In genomic region chr4:134494161-134494560, GRCm38 (mm10) we compare ENCODE assay signal across 11 mouse cellular contexts. TPM values are rescaled to one million over a fixed set of nuclear protein-coding genes. Genes with fewer than 3 reads are reported as not detected.
A peak's percentile ranks its signal among the peaks of the same experiment; 100 is the strongest.
DNase-seq lines count a peak whose midpoint lies in the region; ATAC-seq and TF ChIP-seq lines count a peak whose summit lies in the region.
"Not testable (repeated sequence)": the region's sequence is repeated elsewhere in the genome, so short reads cannot be mapped to it uniquely, and the experiment has no call there.
"Had no signal": no experiment of that assay in that cellular context is flagged by ENCODE, and none has a peak within 500 bp of the region (broad histone marks: within the 10 kb centered on the region; RNA-seq: fewer than 3 reads in every experiment).

No protein-coding gene starts in this region.

- not testable (repeated sequence) for H3K9me3 ChIP-seq in ES-E14 (ENCODE audit: control insufficient read depth, insufficient read depth, low read depth, low read length); intestine, postnatal 0 days (ENCODE audit: control insufficient read depth); liver, embryonic 12.5 days (replicated peaks); liver, embryonic 16.5 days (replicated peaks; ENCODE audit: control insufficient read depth, low read length); midbrain, embryonic 16.5 days (replicated peaks; ENCODE audit: control insufficient read depth, low read length, poor library complexity, severe bottlenecking); stomach, postnatal 0 days (ENCODE audit: control insufficient read depth, low read length)

- not testable (repeated sequence) for TF ChIP-seq CTCF in intestine, postnatal 0 days (IDR thresholded peaks at IDR 0.05; ENCODE audit: low read depth); stomach, postnatal 0 days (IDR thresholded peaks at IDR 0.05; ENCODE audit: low read depth)

- H3K79me2 ChIP-seq in macrophage (ENCODE audit: inconsistent target): peaks cover 23% of the 10 kb centered on the region

- H3K27ac ChIP-seq in ES-E14 (ENCODE audit: insufficient read depth, low read depth, low read length, poor library complexity, severe bottlenecking): not testable (repeated sequence)
- H3K27ac ChIP-seq in intestine, postnatal 0 days (ENCODE audit: low read depth, low read length): peak overlapping the region; percentile 85; the same call in 1 of the 2 replicates
- H3K27ac ChIP-seq in liver, embryonic 12.5 days: peak overlapping the region; percentile 38; the same call in 1 of the 2 replicates
- H3K27ac ChIP-seq in liver, embryonic 16.5 days (ENCODE audit: low read length): peak overlapping the region; percentile 43; the same call in 1 of the 2 replicates
- peak overlapping the region; percentile 91 for H3K27ac ChIP-seq in macrophage
- H3K27ac ChIP-seq in midbrain, embryonic 16.5 days (ENCODE audit: low read length): 0 out of 2 replicates have a peak overlapping the region, but pooled peaks have one; percentile 64
- peak overlapping the region; percentile 83 for H3K27ac ChIP-seq in stomach, postnatal 0 days (replicated peaks)

- H3K27me3 ChIP-seq in intestine, postnatal 0 days (replicated peaks; ENCODE audit: control insufficient read depth, insufficient read depth, low read length); liver, embryonic 12.5 days (replicated peaks); liver, embryonic 16.5 days (ENCODE audit: control insufficient read depth, insufficient read depth, low read depth, low read length); midbrain, embryonic 16.5 days (ENCODE audit: control insufficient read depth, insufficient read depth, low read depth, low read length); stomach, postnatal 0 days (ENCODE audit: control insufficient read depth, insufficient read depth, low read length): not testable (repeated sequence)

- H3K9ac ChIP-seq in ES-E14 (ENCODE audit: insufficient read depth, low read depth, low read length, poor library complexity, severe bottlenecking); intestine, postnatal 0 days (ENCODE audit: low read depth, low read length); liver, embryonic 16.5 days (ENCODE audit: low read depth, low read length); midbrain, embryonic 16.5 days (ENCODE audit: low read depth, low read length); stomach, postnatal 0 days (ENCODE audit: low read length): not testable (repeated sequence)
- H3K9ac ChIP-seq in liver, embryonic 12.5 days: peak overlapping the region; percentile 22; the same call in 1 of the 2 replicates

- in situ Hi-C loops in ES-E14 (cut with MboI; ENCODE audit: low sequenced_read_pairs in 2 of 2, unreplicated experiment in 2 of 2): not testable (repeated sequence)

- not testable (repeated sequence) for ATAC-seq in intestine, postnatal 0 days; liver, embryonic 12.5 days; liver, embryonic 16.5 days (ENCODE audit: low read depth); midbrain, embryonic 16.5 days; stomach, postnatal 0 days (ENCODE audit: low FRiP score, low TSS enrichment)

- not testable (repeated sequence) for TF ChIP-seq EP300 in stomach, postnatal 0 days (optimal IDR thresholded peaks at IDR 0.05)

- DNase-seq in ES-E14 (ENCODE audit: low read depth, low spot score); stomach, postnatal 0 days (ENCODE audit: low spot score): not testable (repeated sequence)
- peak; percentile 33 for DNase-seq in cerebellum, adult 11-12 months

- not testable (repeated sequence) for H3K4me2 ChIP-seq in intestine, postnatal 0 days (replicated peaks; ENCODE audit: low read depth); liver, embryonic 16.5 days (ENCODE audit: low read depth, low read length); midbrain, embryonic 16.5 days (ENCODE audit: low read length); stomach, postnatal 0 days (replicated peaks; ENCODE audit: low read depth)
- H3K4me2 ChIP-seq in liver, embryonic 12.5 days: 0 out of 2 replicates have a peak overlapping the region, but pooled peaks have one; percentile 11

- H3K4me3 ChIP-seq in ES-E14 (ENCODE audit: insufficient read depth in 1 of 2, low read depth in 1 of 2, low read length in 2 of 2, poor library complexity in 1 of 2, severe bottlenecking in 1 of 2); intestine, postnatal 0 days (ENCODE audit: low read depth, low read length); liver, embryonic 12.5 days; liver, embryonic 16.5 days (ENCODE audit: low read depth, low read length); macrophage (ENCODE audit: inconsistent target); midbrain, embryonic 16.5 days (ENCODE audit: low read depth, low read length); stomach, postnatal 0 days (ENCODE audit: low read depth, low read length): not testable (repeated sequence)

- H3K36me3 ChIP-seq in ES-E14 (ENCODE audit: control insufficient read depth, insufficient read depth, low read length, poor library complexity, severe bottlenecking); intestine, postnatal 0 days (ENCODE audit: control insufficient read depth, insufficient read depth); liver, embryonic 12.5 days; liver, embryonic 16.5 days (ENCODE audit: control insufficient read depth, insufficient read depth); macrophage (ENCODE audit: inconsistent target); midbrain, embryonic 16.5 days (ENCODE audit: control insufficient read depth, insufficient read depth, low read length); stomach, postnatal 0 days (ENCODE audit: control insufficient read depth, insufficient read depth, low read length): not testable (repeated sequence)

- 93% methylated on average over 6 of the region's 6 CpGs for WGBS in intestine, postnatal 0 days
- WGBS in liver, embryonic 12.5 days (ENCODE audit: insufficient replicate concordance): 76% methylated on average over 6 of the region's 6 CpGs
- 67% methylated on average over 6 of the region's 6 CpGs for WGBS in liver, embryonic 16.5 days (ENCODE audit: insufficient replicate concordance)
- 85% methylated on average over 4 of the region's 6 CpGs for WGBS in macrophage (ENCODE audit: missing documents)
- WGBS in midbrain, embryonic 16.5 days: 95% methylated on average over 5 of the region's 6 CpGs
- 92% methylated on average over 6 of the region's 6 CpGs for WGBS in stomach, postnatal 0 days

- H3K4me1 ChIP-seq in ES-E14 (ENCODE audit: control insufficient read depth in 2 of 2, insufficient read depth in 2 of 2, low read length in 2 of 2, poor library complexity in 1 of 2): peaks cover 8 to 19% of the 10 kb centered on the region in 2 experiments; a peak in 3 of 4 replicates
- peaks cover 26% of the 10 kb centered on the region; the same call in 1 of the 2 replicates for H3K4me1 ChIP-seq in intestine, postnatal 0 days (replicated peaks; ENCODE audit: control insufficient read depth, insufficient read depth, low read length)
- H3K4me1 ChIP-seq in liver, embryonic 12.5 days: peaks cover 60% of the 10 kb centered on the region
- H3K4me1 ChIP-seq in liver, embryonic 16.5 days (ENCODE audit: control insufficient read depth, low read depth, low read length): peaks cover 51% of the 10 kb centered on the region
- peaks cover 32% of the 10 kb centered on the region for H3K4me1 ChIP-seq in midbrain, embryonic 16.5 days (ENCODE audit: control insufficient read depth, insufficient read depth, low read length)
- H3K4me1 ChIP-seq in stomach, postnatal 0 days (replicated peaks; ENCODE audit: control insufficient read depth, insufficient read depth): peaks cover 10% of the 10 kb centered on the region

RNA-seq across cellular contexts. Expression of gene Paqr7, which starts 2.3 kb away (rescaled TPM):
- 4.8 and 6.9 TPM in 2 replicates for total RNA-seq in ES-E14 (2012; rRNA removed)
- 62.6 and 70.3 TPM in 2 replicates for polyA plus RNA-seq in intestine, postnatal 0 days (2015; fragmentation: Nextera tagmentation; extraction: Ambion mirVana)
- 6.5 and 7.2 TPM in 2 replicates for polyA plus RNA-seq in liver, embryonic 12.5 days (2016; fragmentation: Nextera tagmentation; extraction: Ambion mirVana)
- 8.4 and 8.8 TPM in 2 replicates for polyA plus RNA-seq in liver, embryonic 16.5 days (2015; fragmentation: Nextera tagmentation; extraction: Ambion mirVana)
- 10 to 100 TPM in 6 of 26 experiments, 1 to 10 TPM in 17, under 1 TPM in 3; 0.66 to 22.0 (median 3.5) TPM for total RNA-seq in macrophage (2018; cell fraction: chromatin; rRNA removed)
- 10 to 100 TPM; 11.1 to 34.5 (median 22.6) TPM for total RNA-seq in macrophage (2018; cell fraction: cytosol; rRNA removed)
- 10 to 100 TPM in 22 of 26 experiments, 1 to 10 TPM in 4; 1.7 to 31.3 (median 13.6) TPM for total RNA-seq in macrophage (2018; cell fraction: nucleus; rRNA removed)
- polyA plus RNA-seq in macrophage (2018): 19.1 to 34.9 TPM (median 31.0 TPM) in 3 replicates
- 27.2 and 36.2 TPM in 2 replicates for polyA plus RNA-seq in midbrain, embryonic 16.5 days (2015; fragmentation: Nextera tagmentation; extraction: Ambion mirVana)
- polyA plus RNA-seq in stomach, postnatal 0 days (2015; fragmentation: Nextera tagmentation; extraction: Ambion mirVana): 51.8 and 56.4 TPM in 2 replicates

RNA-seq across cellular contexts. Expression of gene Aunip, which starts 16.6 kb away (rescaled TPM):
- total RNA-seq in ES-E14 (2012; rRNA removed): 13.7 and 18.3 TPM in 2 replicates
- 3.8 TPM in 2 replicates for polyA plus RNA-seq in intestine, postnatal 0 days (2015; fragmentation: Nextera tagmentation; extraction: Ambion mirVana)
- polyA plus RNA-seq in liver, embryonic 12.5 days (2016; fragmentation: Nextera tagmentation; extraction: Ambion mirVana): 26.9 and 27.6 TPM in 2 replicates
- 13.7 and 16.5 TPM in 2 replicates for polyA plus RNA-seq in liver, embryonic 16.5 days (2015; fragmentation: Nextera tagmentation; extraction: Ambion mirVana)
- total RNA-seq in macrophage (2018; cell fraction: chromatin; rRNA removed): 1 to 10 TPM in 4 of 26 experiments, under 1 TPM in 8, not detected in 14; 0.58 to 2.0 (median 0.75) TPM
- 1 to 10 TPM in 3 of 26 experiments, under 1 TPM in 23; 0.09 to 1.3 (median 0.68) TPM for total RNA-seq in macrophage (2018; cell fraction: cytosol; rRNA removed)
- 1 to 10 TPM in 5 of 26 experiments, under 1 TPM in 11, not detected in 10; 0.39 to 7.2 (median 0.76) TPM for total RNA-seq in macrophage (2018; cell fraction: nucleus; rRNA removed)
- 0.18 to 6.2 TPM (median 1.8 TPM) in 3 replicates for polyA plus RNA-seq in macrophage (2018)
- 1.3 and 1.7 TPM in 2 replicates for polyA plus RNA-seq in midbrain, embryonic 16.5 days (2015; fragmentation: Nextera tagmentation; extraction: Ambion mirVana)
- 3.5 and 3.8 TPM in 2 replicates for polyA plus RNA-seq in stomach, postnatal 0 days (2015; fragmentation: Nextera tagmentation; extraction: Ambion mirVana)
- total RNA-seq: gastrocnemius, adult 18-20 months had no signal
- polyA plus RNA-seq: heart, adult 2 months had no signal

RNA-seq across cellular contexts. Expression of gene Stmn1, which starts 26.0 kb away (rescaled TPM):
- 322 and 361 TPM in 2 replicates for total RNA-seq in ES-E14 (2012; rRNA removed)
- polyA plus RNA-seq in intestine, postnatal 0 days (2015; fragmentation: Nextera tagmentation; extraction: Ambion mirVana): 398 and 412 TPM in 2 replicates
- polyA plus RNA-seq in liver, embryonic 12.5 days (2016; fragmentation: Nextera tagmentation; extraction: Ambion mirVana): 558 and 570 TPM in 2 replicates
- 360 and 407 TPM in 2 replicates for polyA plus RNA-seq in liver, embryonic 16.5 days (2015; fragmentation: Nextera tagmentation; extraction: Ambion mirVana)
- 10 to 100 TPM in 3 of 26 experiments, 1 to 10 TPM in 20, under 1 TPM in 1, not detected in 2; 0.77 to 22.3 (median 3.2) TPM for total RNA-seq in macrophage (2018; cell fraction: chromatin; rRNA removed)
- total RNA-seq in macrophage (2018; cell fraction: cytosol; rRNA removed): 10 to 100 TPM; 12.5 to 95.0 (median 40.8) TPM
- total RNA-seq in macrophage (2018; cell fraction: nucleus; rRNA removed): 10 to 100 TPM in 11 of 26 experiments, 1 to 10 TPM in 15; 3.1 to 57.6 (median 8.7) TPM
- 41.9 to 100 TPM (median 93.4 TPM) in 3 replicates for polyA plus RNA-seq in macrophage (2018)
- 7,758 and 8,549 TPM in 2 replicates for polyA plus RNA-seq in midbrain, embryonic 16.5 days (2015; fragmentation: Nextera tagmentation; extraction: Ambion mirVana)
- polyA plus RNA-seq in stomach, postnatal 0 days (2015; fragmentation: Nextera tagmentation; extraction: Ambion mirVana): 358 and 380 TPM in 2 replicates

RNA-seq across cellular contexts. Expression of gene Mtfr1l, which starts 41.0 kb away (rescaled TPM):
- 38.2 and 43.7 TPM in 2 replicates for total RNA-seq in ES-E14 (2012; rRNA removed)
- 84.5 and 88.1 TPM in 2 replicates for polyA plus RNA-seq in intestine, postnatal 0 days (2015; fragmentation: Nextera tagmentation; extraction: Ambion mirVana)
- 69.3 and 72.1 TPM in 2 replicates for polyA plus RNA-seq in liver, embryonic 12.5 days (2016; fragmentation: Nextera tagmentation; extraction: Ambion mirVana)
- 36.2 and 36.4 TPM in 2 replicates for polyA plus RNA-seq in liver, embryonic 16.5 days (2015; fragmentation: Nextera tagmentation; extraction: Ambion mirVana)
- total RNA-seq in macrophage (2018; cell fraction: chromatin; rRNA removed): 10 to 100 TPM; 27.3 to 92.7 (median 58.7) TPM
- total RNA-seq in macrophage (2018; cell fraction: cytosol; rRNA removed): 10 to 100 TPM; 46.0 to 72.3 (median 63.0) TPM
- total RNA-seq in macrophage (2018; cell fraction: nucleus; rRNA removed): 10 to 100 TPM; 29.6 to 94.1 (median 58.5) TPM
- polyA plus RNA-seq in macrophage (2018): 45.6 to 78.8 TPM (median 65.1 TPM) in 3 replicates
- polyA plus RNA-seq in midbrain, embryonic 16.5 days (2015; fragmentation: Nextera tagmentation; extraction: Ambion mirVana): 169 and 175 TPM in 2 replicates
- 64.7 and 70.3 TPM in 2 replicates for polyA plus RNA-seq in stomach, postnatal 0 days (2015; fragmentation: Nextera tagmentation; extraction: Ambion mirVana)

RNA-seq across cellular contexts. Expression of gene Selenon, which starts 57.8 kb away (rescaled TPM):
- 5.1 and 8.3 TPM in 2 replicates for total RNA-seq in ES-E14 (2012; rRNA removed)
- 5.7 and 6.8 TPM in 2 replicates for polyA plus RNA-seq in intestine, postnatal 0 days (2015; fragmentation: Nextera tagmentation; extraction: Ambion mirVana)
- polyA plus RNA-seq in liver, embryonic 12.5 days (2016; fragmentation: Nextera tagmentation; extraction: Ambion mirVana): 12.5 and 14.1 TPM in 2 replicates
- 1.3 TPM in 2 replicates for polyA plus RNA-seq in liver, embryonic 16.5 days (2015; fragmentation: Nextera tagmentation; extraction: Ambion mirVana)
- total RNA-seq in macrophage (2018; cell fraction: chromatin; rRNA removed): 10 to 100 TPM in 20 of 26 experiments, 1 to 10 TPM in 6; 5.2 to 46.0 (median 17.1) TPM
- total RNA-seq in macrophage (2018; cell fraction: cytosol; rRNA removed): 10 to 100 TPM; 20.5 to 62.6 (median 35.0) TPM
- total RNA-seq in macrophage (2018; cell fraction: nucleus; rRNA removed): 10 to 100 TPM; 11.3 to 73.6 (median 34.3) TPM
- 33.9 to 45.7 TPM (median 42.5 TPM) in 3 replicates for polyA plus RNA-seq in macrophage (2018)
- polyA plus RNA-seq in midbrain, embryonic 16.5 days (2015; fragmentation: Nextera tagmentation; extraction: Ambion mirVana): 6.7 and 9.2 TPM in 2 replicates
- 8.6 and 12.1 TPM in 2 replicates for polyA plus RNA-seq in stomach, postnatal 0 days (2015; fragmentation: Nextera tagmentation; extraction: Ambion mirVana)
- polyA plus RNA-seq: G1E had no signal

Comparison
In these comparisons a context has a peak if more than half of its experiments do, and no peak if none do; other contexts are left out.
1. RNA of gene Stmn1, which starts 26.0 kb away (polyA plus RNA-seq): 7,758 to 8,549 TPM in midbrain, embryonic 16.5 days; 558 to 570 TPM in liver, embryonic 12.5 days, 398 to 412 TPM in intestine, postnatal 0 days, 358 to 380 TPM in stomach, postnatal 0 days, 360 to 407 TPM in liver, embryonic 16.5 days and 41.9 to 100 TPM in macrophage; every median in the first group is over 10 times any median in the second.